Mouse (Mus musculus) heart, embryonic 11.5 days (tissue): ENCODE measurements around the gene Mgst2. TPM values are rescaled to one million over a fixed set of nuclear protein-coding genes. Genes with fewer than 3 reads are reported as not detected.

Experiments used
- ATAC-seq: fragments of 200-750 bp; cut with Nextera tagmentation; replicated peaks from 2 replicates; pipeline ENCODE4 v1.8.0; 2017; ENCODE audit warnings: moderate library complexity; ENCODE audit not compliant: insufficient number of reproducible peaks, low FRiP score, low TSS enrichment
- H3K27ac ChIP-seq: fragments of 300-500 bp; sonication (generic); 2 replicates; pipeline ENCODE4 v1.5.1; 2014; ENCODE audit warnings: mild to moderate bottlenecking, low read depth, low read length
- H3K27me3 ChIP-seq: fragments of 300-500 bp; sonication (generic); 2 replicates; pipeline ENCODE4 v1.6.1; 2014; ENCODE audit warnings: mild to moderate bottlenecking, low read length, mixed read lengths; ENCODE audit not compliant: control insufficient read depth, insufficient read depth
- H3K36me3 ChIP-seq: fragments of 300-500 bp; sonication (generic); 2 replicates; pipeline ENCODE4 v1.6.1; 2014; ENCODE audit warnings: mild to moderate bottlenecking, low read length, moderate library complexity, mixed read lengths; ENCODE audit not compliant: control insufficient read depth, insufficient read depth
- H3K4me1 ChIP-seq: fragments of 300-500 bp; sonication (generic); 2 replicates; pipeline ENCODE4 v1.6.1; 2014; ENCODE audit warnings: low read length; ENCODE audit not compliant: control insufficient read depth, insufficient read depth
- H3K4me2 ChIP-seq: fragments of 300-500 bp; sonication (generic); 2 replicates; pipeline ENCODE4 v1.6.1; 2014; ENCODE audit warnings: mild to moderate bottlenecking, moderate library complexity
- H3K4me3 ChIP-seq: fragments of 300-500 bp; sonication (generic); 2 replicates; pipeline ENCODE4 v1.5.1; 2014; ENCODE audit warnings: low read depth, low read length
- H3K9ac ChIP-seq: fragments of 300-500 bp; sonication (generic); 2 replicates; pipeline ENCODE4 v1.6.1; 2014; ENCODE audit warnings: mild to moderate bottlenecking, low read depth, low read length, moderate library complexity
- H3K9me3 ChIP-seq: fragments of 300-500 bp; sonication (generic); replicated peaks from 2 replicates; pipeline ENCODE4 v1.6.1; 2016; ENCODE audit warnings: low read length; ENCODE audit not compliant: control insufficient read depth
- WGBS: fragments of 180-500 bp; shearing (Covaris S2); extraction: QIAGEN DNeasy Blood & Tissue Kit; methylation state at CpG from one replicate; pipeline ENCODE4 v1.1.7; 2014; ENCODE audit not compliant: insufficient replicate concordance; 5-methylcytosine and 5-hydroxymethylcytosine counted together
- polyA plus RNA-seq: library from polyadenylated mRNA; unstranded; fragments of >200 nt; fragmentation: Nextera tagmentation; extraction: Ambion mirVana; gene quantifications from 2 replicates; pipeline ENCODE4 v1.2.1, GENCODE M21; 2014

Gene Mgst2
- polyA plus RNA-seq, 1 experiment from 2014 or later: 1.6 TPM

GRCm38 (mm10) chr3:51631971-51632370 is 28.2 kb upstream of the Mgst2 start:
- H3K36me3 ChIP-seq: no peaks in the 10 kb centered on the region
- 0 out of 2 replicates have a peak, but pooled peaks cover 4% of the 10 kb centered on the region for H3K9me3 ChIP-seq
- WGBS: 89% methylated on average over 4 of the region's 4 CpGs
- H3K27ac ChIP-seq: no peak overlapping the region
- no peak overlapping the region for H3K4me2 ChIP-seq
- H3K4me3 ChIP-seq: no peak overlapping the region
- no peak for ATAC-seq
- H3K27me3 ChIP-seq: no peaks in the 10 kb centered on the region
- H3K9ac ChIP-seq: no peak overlapping the region
- no peaks in the 10 kb centered on the region for H3K4me1 ChIP-seq

GRCm38 (mm10) chr3:51634451-51634850 is 25.7 kb upstream of the Mgst2 start:
- Histone ChIP-seq H3K4me3 (no peak overlapping the region), H3K9me3 (0 out of 2 replicates have a peak, but pooled peaks cover 4% of the 10 kb centered on the region), H3K4me2 (no peak overlapping the region), H3K9ac (no peak overlapping the region), H3K27me3 (no peaks in the 10 kb centered on the region), H3K36me3 (no peaks in the 10 kb centered on the region), H3K4me1 (no peaks in the 10 kb centered on the region), H3K27ac (no peak overlapping the region)
- whole genome bisulfite sequencing: 62% methylated on average over 1 of the region's 1 CpGs
- no peak for ATAC-seq

- Histone ChIP-seq H3K4me2 (no peak overlapping the region), H3K27ac (no peak overlapping the region), H3K27me3 (no peaks in the 10 kb centered on the region), H3K36me3 (no peaks in the 10 kb centered on the region), H3K9ac (no peak overlapping the region), H3K4me1 (no peaks in the 10 kb centered on the region), H3K9me3 (0 out of 2 replicates have a peak, but pooled peaks cover 3% of the 10 kb centered on the region), H3K4me3 (no peak overlapping the region)
- ATAC-seq: no peak
- WGBS: 74% methylated on average over 2 of the region's 2 CpGs
These were observed 24.2 kb upstream of the Mgst2 start for GRCm38 (mm10) chr3:51635960-51636359.

- H3K4me2 ChIP-seq: no peak overlapping the region
- H3K9me3 ChIP-seq: no peaks in the 10 kb centered on the region
- no peak overlapping the region for H3K4me3 ChIP-seq
- H3K4me1 ChIP-seq: no peaks in the 10 kb centered on the region
- 75% methylated on average over 20 of the region's 20 CpGs for WGBS
- no peaks in the 10 kb centered on the region for H3K27me3 ChIP-seq
- no peak overlapping the region for H3K27ac ChIP-seq
- no peak for ATAC-seq
- no peak overlapping the region for H3K9ac ChIP-seq
- H3K36me3 ChIP-seq: no peaks in the 10 kb centered on the region
These were observed 23.5 kb upstream of the Mgst2 start for GRCm38 (mm10) chr3:51636700-51637099.

GRCm38 (mm10) chr3:51637326-51637725 is 22.8 kb upstream of the Mgst2 start:
- no peaks in the 10 kb centered on the region for H3K36me3 ChIP-seq
- H3K4me1 ChIP-seq: no peaks in the 10 kb centered on the region
- H3K9me3 ChIP-seq: no peaks in the 10 kb centered on the region
- H3K27me3 ChIP-seq: no peaks in the 10 kb centered on the region
- 90% methylated on average over 6 of the region's 6 CpGs for WGBS
- ATAC-seq: no peak
- H3K27ac ChIP-seq: no peak overlapping the region
- H3K4me3 ChIP-seq: no peak overlapping the region
- no peak overlapping the region for H3K4me2 ChIP-seq
- H3K9ac ChIP-seq: no peak overlapping the region

- 86% methylated on average over 6 of the region's 6 CpGs for WGBS
- H3K4me2 ChIP-seq: no peak overlapping the region
- H3K36me3 ChIP-seq: no peaks in the 10 kb centered on the region
- no peak overlapping the region for H3K4me3 ChIP-seq
- H3K9me3 ChIP-seq: no peaks in the 10 kb centered on the region
- no peaks in the 10 kb centered on the region for H3K27me3 ChIP-seq
- no peaks in the 10 kb centered on the region for H3K4me1 ChIP-seq
- no peak for ATAC-seq
- no peak overlapping the region for H3K9ac ChIP-seq
- H3K27ac ChIP-seq: no peak overlapping the region
These were observed 21.9 kb upstream of the Mgst2 start for GRCm38 (mm10) chr3:51638260-51638659.

- Histone ChIP-seq H3K9ac (no peak overlapping the region), H3K4me3 (no peak overlapping the region), H3K36me3 (no peaks in the 10 kb centered on the region), H3K27ac (no peak overlapping the region), H3K4me2 (no peak overlapping the region), H3K27me3 (no peaks in the 10 kb centered on the region), H3K4me1 (peaks cover 18% of the 10 kb centered on the region), H3K9me3 (no peaks in the 10 kb centered on the region)
- WGBS: 80% methylated on average over 6 of the region's 6 CpGs
- ATAC-seq: no peak
These were observed 14.7 kb upstream of the Mgst2 start for GRCm38 (mm10) chr3:51645484-51645883.

- ATAC-seq: no peak
- WGBS: 25% methylated on average over 10 of the region's 10 CpGs
- no peak overlapping the region for H3K4me3 ChIP-seq
- no peaks in the 10 kb centered on the region for H3K9me3 ChIP-seq
- H3K36me3 ChIP-seq: no peaks in the 10 kb centered on the region
- no peak overlapping the region for H3K4me2 ChIP-seq
- H3K4me1 ChIP-seq: peaks cover 18% of the 10 kb centered on the region
- H3K9ac ChIP-seq: no peak overlapping the region
- no peak overlapping the region for H3K27ac ChIP-seq
- no peaks in the 10 kb centered on the region for H3K27me3 ChIP-seq
These were observed 13.9 kb upstream of the Mgst2 start for GRCm38 (mm10) chr3:51646301-51646700.

GRCm38 (mm10) chr3:51647356-51647755 is 12.8 kb upstream of the Mgst2 start:
- no peak for ATAC-seq
- Histone ChIP-seq H3K27me3 (no peaks in the 10 kb centered on the region), H3K4me1 (peaks cover 19% of the 10 kb centered on the region), H3K27ac (no peak overlapping the region), H3K9ac (no peak overlapping the region), H3K4me2 (0 out of 2 replicates have a peak overlapping the region, but pooled peaks have one; percentile 6), H3K4me3 (no peak overlapping the region), H3K9me3 (no peaks in the 10 kb centered on the region), H3K36me3 (no peaks in the 10 kb centered on the region)
- 30% methylated on average over 4 of the region's 4 CpGs for WGBS
